Mouse (Mus musculus) left cerebral cortex, postnatal 10 days (tissue): ENCODE data around the gene Flot2. TPM values are rescaled to one million over a fixed set of nuclear protein-coding genes. Genes with fewer than 3 reads are reported as not detected.
A peak's percentile ranks its signal among the peaks of the same experiment; 100 is the strongest.
"Not testable (repeated sequence)": the region's sequence is repeated elsewhere in the genome, so short reads cannot be mapped to it uniquely, and the experiment has no call there.

Source experiments
- DNase-seq, 2 experiments: peaks; one replicate each; pipeline ENCODE4 v3.0.0; 2021 to 2022; ENCODE audit warnings: low spot score in 2 of 2, mixed read lengths in 1 of 2; ENCODE audit errors: extremely low spot score in 1 of 2
- intact Hi-C: fragments of 180-260 bp; cut with DNase I; formaldehyde crosslinking; loops from one replicate; pipeline ENCODE4 v1.15.1; 2025
- total RNA-seq, 2 experiments: library from RNA; stranded (reverse); gene quantifications; 2 replicates each; pipeline ENCODE4 v1.2.3; 2021

Flot2 gene
- total RNA-seq = 100 to 1,000 TPM; 148 TPM

- DNase-seq = peak; percentile 19 to 74
- intact Hi-C loops = loop anchor here (2.0 kb wide), 1 partner anchor 139 kb away; the partner anchor contains the start of genes Nek8 and Tlcd1
These were observed at the start of gene Flot2 for GRCm38 (mm10) chr11:78037831-78038752. Gene Flot2 (plus strand): TSS chr11:78037931.

- intact Hi-C loops = loop anchor here (5.0 kb wide), 1 partner anchor 33 kb away; no protein-coding TSS in a partner anchor
- no peak for DNase-seq
These were observed 48.5 kb upstream of the Flot2 start for GRCm38 (mm10) chr11:77989071-77989690.

GRCm38 (mm10) chr11:77995556-77995955 lies 42.2 kb upstream of the Flot2 start:
- intact Hi-C loops = no loop called here
- DNase-seq = no peak

GRCm38 (mm10) chr11:78006446-78006845 lies 31.3 kb upstream of the Flot2 start:
- DNase-seq = no peak
- intact Hi-C loops = no loop called here

GRCm38 (mm10) chr11:78019676-78020075 lies 18.1 kb upstream of the Flot2 start:
- peak; percentile 61 to 68 for DNase-seq
- intact Hi-C loops = loop anchor here (5.0 kb wide), 1 partner anchor 32 kb away; no protein-coding TSS in a partner anchor

- peak in 1 of 2 experiments; percentile 50 for DNase-seq
- intact Hi-C loops = loop anchor here (5.0 kb wide), 1 partner anchor 36 kb away; no protein-coding TSS in a partner anchor
These were observed 14.1 kb upstream of the Flot2 start for GRCm38 (mm10) chr11:78023607-78024006.

- DNase-seq = no peak
- intact Hi-C loops = no loop called here
These were observed 8.5 kb upstream of the Flot2 start for GRCm38 (mm10) chr11:78029240-78029639.

- intact Hi-C loops = no loop called here
- no peak for DNase-seq
These were observed 7.1 kb upstream of the Flot2 start for GRCm38 (mm10) chr11:78030600-78030999.

- intact Hi-C loops = no loop called here
- no peak for DNase-seq
These were observed 6.3 kb upstream of the Flot2 start for GRCm38 (mm10) chr11:78031389-78031788.

- intact Hi-C loops = no loop called here
- peak; percentile 85 to 93 for DNase-seq
These were observed 5.6 kb upstream of the Flot2 start, which contains the start of gene Dhrs13 for GRCm38 (mm10) chr11:78031947-78032808. Gene Dhrs13 (plus strand): TSS chr11:78032280.

GRCm38 (mm10) chr11:78032809-78033195 lies 4.9 kb upstream of the Flot2 start:
- DNase-seq = no peak
- intact Hi-C loops = no loop called here

GRCm38 (mm10) chr11:78033931-78034617 lies 3.7 kb upstream of the Flot2 start:
- intact Hi-C loops = no loop called here
- DNase-seq = no peak

GRCm38 (mm10) chr11:78036791-78037190 lies 940 bp upstream of the Flot2 start:
- intact Hi-C loops = no loop called here
- DNase-seq = no peak

- intact Hi-C loops = no loop called here
- DNase-seq = no peak
These were observed 3.1 kb downstream of the Flot2 start for GRCm38 (mm10) chr11:78040878-78041277.

- intact Hi-C loops, DNase-seq: not testable (repeated sequence)
These were observed 4.6 kb downstream of the Flot2 start for GRCm38 (mm10) chr11:78042290-78042870.

GRCm38 (mm10) chr11:78044758-78045251 lies 7.1 kb downstream of the Flot2 start:
- peak; percentile 38 to 84 for DNase-seq
- intact Hi-C loops = no loop called here

GRCm38 (mm10) chr11:78048637-78049036 lies 10.9 kb downstream of the Flot2 start:
- DNase-seq, intact Hi-C loops: not testable (repeated sequence)

- intact Hi-C loops = no loop called here
These were observed 15.3 kb downstream of the Flot2 start for GRCm38 (mm10) chr11:78053078-78053477.

More at GRCm38 (mm10) chr11:78053078-78053477, 15.3 kb downstream of the Flot2 start:
- no peak for DNase-seq
